Mouse (Mus musculus): Measurements from ENCODE around the gene Gcg.

GRCm38 (mm10) chr2:62480285-62481198 lies 2.9 kb downstream of the Gcg start:
- TF ChIP-seq E2F4 (IDR thresholded peaks at IDR 0.05; ENCODE audit: insufficient read depth) (no peak), MAX (IDR thresholded peaks at IDR 0.05; ENCODE audit: low read depth) (no peak), MYOG (IDR thresholded peaks at IDR 0.05; ENCODE audit: control insufficient read depth in 1 of 3, insufficient read depth in 1 of 3, insufficient read length in 2 of 3, low read depth in 2 of 3) (no peak), CEBPB (IDR thresholded peaks at IDR 0.05; ENCODE audit: insufficient read depth, poor library complexity, severe bottlenecking) (no peak), POLR2A (IDR thresholded peaks at IDR 0.05; ENCODE audit: insufficient read length, low read depth) (no peak), TCF3 (IDR thresholded peaks at IDR 0.05; ENCODE audit: insufficient read length, low read depth) (no peak), POLR2AphosphoS2 (IDR thresholded peaks at IDR 0.05; ENCODE audit: insufficient read length, low read depth) (no peak), TCF12 (IDR thresholded peaks at IDR 0.05; ENCODE audit: insufficient read depth, poor library complexity, severe bottlenecking) (no peak), USF1 (IDR thresholded peaks at IDR 0.05; ENCODE audit: low read depth) (no peak), MYOD1 (IDR thresholded peaks at IDR 0.05; ENCODE audit: control insufficient read depth in 1 of 3, insufficient read length in 2 of 3, low read depth in 2 of 3) (no peak), REST (IDR thresholded peaks at IDR 0.05; ENCODE audit: insufficient read depth, insufficient read length) (no peak)

All from myocyte (in vitro differentiated cells).